Mouse (Mus musculus) MEL-GATA-1-ER (cell line): Measurements from ENCODE around the gene Fxr2.
"Not testable (repeated sequence)": the region's sequence is repeated elsewhere in the genome, so short reads cannot be mapped to it uniquely, and the experiment has no call there.

Source experiments
- DNase-seq: peaks from one replicate; pipeline ENCODE4 v3.0.0-alpha.2; 2012; ENCODE audit warnings: low read depth; ENCODE audit errors: extremely low read depth

Fxr2 gene

DNA sequence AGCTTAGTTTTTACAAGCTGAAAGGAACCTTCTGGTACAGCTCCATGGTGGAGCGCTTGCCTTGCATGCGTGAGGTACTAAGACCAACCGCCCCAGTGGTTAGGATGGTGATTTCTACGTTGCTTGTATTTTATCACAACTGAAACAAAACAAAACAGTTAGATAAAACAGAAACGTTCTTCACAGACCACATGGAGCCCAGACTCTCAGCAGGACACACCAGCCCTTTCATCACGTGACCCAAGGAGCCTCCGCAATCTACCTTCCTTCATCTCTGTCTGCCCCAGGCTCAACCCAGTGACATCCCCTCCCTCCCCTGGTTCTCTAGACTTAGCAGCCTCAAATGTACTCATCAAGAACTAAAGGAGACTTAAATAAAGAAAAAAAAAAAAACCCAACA lies 23.4 kb upstream of the Fxr2 start:
- DNase-seq: no peak

- no peak for DNase-seq
Observed at GRCm38 (mm10) chr11:69610899-69611298, 21.9 kb upstream of the Fxr2 start.

- no peak for DNase-seq
Observed at GRCm38 (mm10) chr11:69613553-69614256, 19.1 kb upstream of the Fxr2 start.

- not testable (repeated sequence) for DNase-seq
Observed at GRCm38 (mm10) chr11:69614257-69614588, 18.6 kb upstream of the Fxr2 start.

DNA sequence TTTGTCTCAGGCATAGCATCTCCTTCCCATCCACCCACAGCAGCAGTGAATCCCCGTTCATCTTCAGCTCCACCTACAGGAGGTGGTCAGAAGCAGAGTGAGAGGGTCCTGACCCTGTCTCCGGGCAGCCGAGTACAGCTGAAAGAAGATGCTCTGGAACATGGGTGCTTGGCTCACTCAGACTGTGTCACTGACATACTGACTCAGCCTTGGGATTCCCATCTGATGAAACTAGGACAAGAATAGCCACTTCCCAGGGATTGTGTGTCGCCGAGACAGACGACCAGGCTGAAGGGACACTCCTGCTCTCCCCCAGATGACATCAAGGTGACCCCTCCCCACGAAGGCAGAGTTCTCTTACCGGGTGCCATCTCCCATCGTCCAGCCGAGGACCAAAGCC lies 16.0 kb upstream of the Fxr2 start:
- DNase-seq: no peak

DNA sequence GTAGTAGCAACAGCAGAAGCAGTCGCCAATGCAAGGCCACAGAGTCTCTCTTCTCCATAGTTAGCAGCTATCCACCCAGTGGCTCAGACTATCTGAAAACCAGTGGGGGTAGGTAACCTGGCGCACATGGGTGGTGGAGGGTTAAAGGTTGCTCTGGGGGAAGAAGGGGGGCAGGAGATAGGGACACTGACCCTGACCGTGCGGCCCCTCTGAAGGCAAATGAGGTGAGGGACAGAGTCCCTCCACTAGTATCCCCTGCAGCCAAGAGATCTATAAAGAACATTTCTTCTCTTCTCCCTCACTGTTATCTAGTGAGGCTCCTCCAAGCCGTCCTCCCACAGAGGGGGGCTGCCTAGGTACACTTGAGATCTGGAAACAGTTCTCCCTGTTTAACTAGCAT lies 15.0 kb upstream of the Fxr2 start, which contains the start of gene Shbg:
TSS of gene Shbg (minus strand) at position 101 of the 400 bp plus-strand sequence.
- no peak for DNase-seq

GRCm38 (mm10) chr11:69620394-69621081 lies 12.3 kb upstream of the Fxr2 start:
- no peak for DNase-seq

- DNase-seq: no peak
Observed at GRCm38 (mm10) chr11:69621571-69622268, 11.1 kb upstream of the Fxr2 start, which contains the start of gene Sat2. Sat2 (plus strand) TSS chr11:69622024.

DNA sequence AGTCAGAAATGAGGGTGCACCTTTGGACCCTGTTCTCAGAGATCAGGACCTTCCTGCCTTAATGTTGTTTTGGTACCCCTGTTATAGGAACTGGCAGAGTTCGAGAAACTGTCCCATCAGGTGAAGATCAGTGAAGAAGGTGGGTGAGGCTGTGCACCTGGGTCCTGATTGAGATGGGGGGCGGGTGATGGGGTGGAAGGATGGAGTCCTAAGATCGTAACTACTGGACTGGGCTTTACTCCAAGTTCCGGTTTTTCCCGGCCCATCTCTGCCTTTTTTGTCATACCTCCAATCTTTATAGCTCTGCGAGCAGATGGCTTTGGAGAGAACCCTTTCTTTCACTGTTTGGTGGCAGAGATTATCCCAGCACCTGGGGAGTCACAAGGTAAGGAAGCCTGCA lies 10.4 kb upstream of the Fxr2 start:
- DNase-seq: no peak

DNA sequence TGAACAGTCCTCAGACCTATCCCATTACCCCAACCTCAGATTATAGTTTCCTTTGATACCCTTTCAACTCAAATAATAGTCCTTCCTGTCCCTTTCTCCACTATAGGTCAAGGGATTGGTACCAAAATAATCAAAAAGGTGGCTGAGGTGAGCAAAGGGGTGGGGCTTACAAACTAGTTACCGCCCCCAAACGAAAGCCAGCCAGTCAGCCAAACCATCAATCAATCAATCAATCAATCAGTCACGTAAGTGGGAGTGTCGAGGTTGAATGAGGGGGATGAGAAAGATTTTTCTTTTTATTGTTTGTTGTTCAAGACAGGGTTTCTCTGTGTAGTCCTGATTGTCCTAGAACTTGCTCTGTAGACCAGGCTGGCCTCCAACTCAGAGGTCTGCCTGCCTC lies 9.8 kb upstream of the Fxr2 start:
- no peak for DNase-seq

DNA sequence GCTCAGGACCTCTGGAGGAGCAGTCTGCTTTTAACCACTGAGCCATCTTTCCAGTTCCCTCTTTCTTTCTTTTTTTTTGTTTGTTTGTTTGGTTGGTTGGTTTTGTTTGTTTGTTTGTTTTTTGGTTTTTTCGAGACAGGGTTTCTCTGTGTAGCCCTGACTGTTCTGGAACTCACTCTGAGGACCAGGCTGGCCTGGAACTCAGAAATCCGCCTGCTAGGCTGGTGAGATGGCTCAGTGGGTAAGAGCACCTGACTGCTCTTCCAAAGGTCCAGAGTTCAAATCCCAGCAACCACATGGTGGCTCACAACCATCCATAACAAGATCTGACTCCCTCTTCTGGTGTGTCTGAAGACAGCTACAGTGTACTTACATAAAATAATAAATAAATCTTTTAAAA lies 8.5 kb upstream of the Fxr2 start:
- not testable (repeated sequence) for DNase-seq

DNA sequence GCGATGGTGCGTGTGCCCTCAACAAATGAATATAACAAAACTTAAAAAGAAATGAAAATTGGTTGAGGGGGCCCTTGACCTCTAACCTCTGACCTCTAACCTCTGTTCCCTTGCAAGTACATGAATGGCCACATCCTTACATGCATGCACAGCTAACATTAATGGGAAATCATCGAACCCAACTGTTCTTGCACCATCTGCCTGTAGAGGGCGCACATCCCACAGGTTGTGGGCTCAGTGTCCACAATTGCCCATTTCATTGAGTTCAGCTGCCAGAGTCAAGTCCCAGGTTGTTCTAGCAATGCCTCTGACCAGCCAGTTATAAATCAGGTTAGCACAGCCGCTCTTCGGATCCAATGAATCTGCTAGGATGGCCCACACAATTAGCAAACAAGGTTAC lies 4.5 kb upstream of the Fxr2 start:
- DNase-seq: no peak

GRCm38 (mm10) chr11:69629802-69630201 lies 3.0 kb upstream of the Fxr2 start:
- no peak for DNase-seq

- no peak for DNase-seq
Observed at GRCm38 (mm10) chr11:69633128-69633866, 507 bp downstream of the Fxr2 start.

- no peak for DNase-seq
Observed at GRCm38 (mm10) chr11:69635471-69635870, 2.7 kb downstream of the Fxr2 start.

DNA sequence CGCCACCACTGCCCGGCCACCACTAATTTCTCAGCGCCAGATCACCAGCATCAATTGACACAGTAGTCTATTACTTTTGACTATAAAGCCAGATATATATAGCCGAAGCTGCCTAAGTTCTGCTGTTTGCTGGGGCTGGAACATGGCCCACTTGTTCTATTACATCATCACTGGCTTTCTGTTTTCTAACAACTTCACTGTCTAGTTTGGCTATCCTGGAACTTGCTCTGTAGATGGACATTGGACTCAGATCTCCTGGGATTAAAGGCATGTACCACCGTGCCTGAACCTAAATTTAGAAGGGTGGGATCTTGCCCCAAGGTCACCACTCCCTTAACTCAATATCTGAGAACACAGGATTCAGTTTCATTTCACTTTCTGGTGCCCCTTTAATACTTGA lies 13.1 kb downstream of the Fxr2 start:
- DNase-seq: no peak

DNA sequence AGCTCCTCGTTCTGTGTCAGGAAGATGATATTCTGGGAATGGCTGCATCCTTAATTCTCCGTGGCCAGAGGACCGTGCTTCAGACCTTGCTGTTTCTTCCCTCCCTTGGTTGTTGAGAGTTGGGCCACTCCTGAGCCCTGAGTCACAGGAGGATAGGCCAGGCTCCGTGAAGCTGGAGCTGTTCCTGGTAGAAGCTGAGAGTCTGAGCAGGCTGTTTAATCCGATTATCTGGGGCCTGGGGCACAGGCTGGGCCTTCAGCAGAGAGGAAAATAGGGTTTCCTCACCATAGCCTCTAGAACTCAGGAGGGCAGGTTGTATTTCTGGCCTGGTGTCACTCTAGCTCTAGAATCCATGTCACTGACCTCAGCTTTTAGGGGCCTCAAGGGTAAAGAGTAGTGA lies 20.6 kb downstream of the Fxr2 start:
- no peak for DNase-seq

GRCm38 (mm10) chr11:69654760-69655159 lies 22.0 kb downstream of the Fxr2 start:
- no peak for DNase-seq

DNA sequence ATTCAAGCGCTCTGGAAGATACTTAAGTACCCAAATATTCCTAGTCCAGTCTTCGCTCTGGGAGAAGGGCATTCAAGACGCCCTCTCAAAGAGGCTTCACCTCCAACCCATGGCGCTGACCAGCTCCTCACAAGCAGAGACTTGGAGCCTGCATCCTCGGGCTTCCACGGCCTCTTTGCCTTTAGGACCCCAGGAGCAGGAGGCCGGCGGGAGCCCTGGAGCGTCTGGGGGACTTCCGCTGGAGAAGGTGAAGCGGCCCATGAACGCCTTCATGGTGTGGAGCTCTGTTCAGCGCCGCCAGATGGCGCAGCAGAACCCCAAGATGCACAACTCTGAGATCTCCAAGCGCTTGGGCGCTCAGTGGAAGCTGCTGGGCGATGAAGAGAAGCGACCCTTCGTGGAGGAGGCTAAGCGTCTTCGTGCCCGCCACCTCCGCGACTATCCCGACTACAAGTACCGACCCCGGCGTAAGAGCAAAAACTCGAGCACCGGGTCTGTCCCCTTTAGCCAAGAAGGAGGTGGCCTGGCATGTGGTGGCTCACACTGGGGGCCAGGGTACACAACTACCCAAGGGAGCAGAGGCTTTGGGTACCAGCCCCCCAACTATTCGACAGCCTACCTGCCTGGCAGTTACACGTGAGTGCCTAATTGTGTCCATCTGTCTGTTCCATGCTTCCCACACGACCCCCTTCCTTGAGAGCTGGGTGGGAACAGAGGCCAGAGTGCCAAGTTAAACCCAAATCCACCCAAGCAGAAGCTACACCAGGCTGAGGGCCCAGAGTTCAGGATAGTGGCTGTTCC lies 22.7 kb downstream of the Fxr2 start, which contains the start of gene Sox15:
TSS of gene Sox15 (plus strand) at position 51 of the 801 bp plus-strand sequence.
- DNase-seq: no peak

GRCm38 (mm10) chr11:69656065-69656455 lies 23.3 kb downstream of the Fxr2 start:
- no peak for DNase-seq
